Mouse (Mus musculus): Measurements from ENCODE around the gene Pxn.

DNA sequence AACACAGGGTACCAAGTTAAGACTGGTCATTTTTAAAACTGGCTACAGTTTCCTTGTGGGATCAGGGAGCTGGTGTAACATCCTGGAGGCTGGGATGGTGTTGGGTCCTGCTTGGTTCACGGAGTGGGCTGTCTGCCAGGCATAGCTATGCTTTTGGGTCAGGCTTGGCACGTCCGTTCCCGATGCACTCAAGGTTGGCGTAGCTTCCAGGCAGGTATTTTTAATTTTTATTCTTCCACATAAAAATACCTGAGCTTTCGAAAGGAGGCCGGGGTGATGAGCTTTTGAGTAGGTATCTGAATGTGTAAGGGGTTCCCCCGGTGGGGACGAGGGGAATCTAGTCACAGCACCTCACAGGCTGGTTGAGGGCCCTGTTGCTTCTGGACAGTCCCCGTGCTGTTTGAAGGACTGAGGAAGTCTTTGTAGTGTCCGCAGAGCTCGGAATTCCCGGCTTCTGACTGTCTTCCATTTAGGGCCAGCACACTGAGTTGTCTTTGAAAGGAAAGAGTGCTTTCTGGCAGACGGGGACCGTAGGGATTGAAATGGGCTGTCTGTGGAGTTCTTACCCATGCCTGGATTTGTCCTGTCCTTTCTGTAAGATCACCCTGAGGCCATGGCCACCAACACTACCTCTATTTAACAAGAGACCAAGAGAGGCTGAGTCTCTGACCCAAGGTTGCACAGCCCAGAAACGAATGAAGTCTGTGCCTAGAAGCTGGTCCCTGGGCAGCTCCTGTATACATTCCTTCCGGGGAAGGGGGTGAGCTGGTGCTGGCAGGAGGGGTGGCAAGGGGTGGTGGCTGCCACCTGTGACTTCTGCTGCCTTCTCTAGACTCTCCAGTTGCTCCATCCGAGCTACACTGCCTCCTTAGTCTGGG lies 1.7 kb downstream of the Pxn start:
- TF ChIP-seq CTCF (IDR thresholded peaks at IDR 0.05; ENCODE audit: borderline replicate concordance, insufficient read depth, low read depth, low read length) (no peak), POLR2A (IDR thresholded peaks at IDR 0.05; ENCODE audit: borderline replicate concordance, insufficient read depth, low read length) (no peak)

All from cerebellum, adult 2 months (tissue).